Mouse (Mus musculus): ENCODE results near the gene Tmprss6. TPM values are rescaled to one million over a fixed set of nuclear protein-coding genes. Genes with fewer than 3 reads are reported as not detected.

The Tmprss6 gene
- polyA plus RNA-seq, 1 experiment, result not detected

DNA sequence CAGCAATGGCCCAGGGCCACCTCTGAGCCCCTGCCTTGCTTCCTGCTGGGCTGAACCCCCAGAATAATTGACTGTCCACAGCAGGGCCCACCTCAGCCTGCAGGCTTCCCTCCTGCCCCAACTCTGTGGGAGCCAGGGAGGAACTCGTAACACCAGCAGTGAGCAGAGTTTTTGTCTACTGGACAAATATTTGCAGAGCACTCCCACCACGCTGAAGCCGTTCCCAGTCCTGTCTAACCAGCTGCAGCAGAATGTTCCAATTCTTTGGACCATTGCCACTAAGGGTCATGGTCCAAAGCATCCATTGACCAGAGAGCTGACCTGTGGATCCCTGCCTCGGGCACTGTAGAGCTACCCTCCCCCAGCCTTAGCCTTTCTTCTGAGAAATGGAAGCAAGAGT lies 51.5 kb downstream of the Tmprss6 start:
- TF ChIP-seq GATA1 (IDR thresholded peaks at IDR 0.05; ENCODE audit: low read length), result no peak

DNA sequence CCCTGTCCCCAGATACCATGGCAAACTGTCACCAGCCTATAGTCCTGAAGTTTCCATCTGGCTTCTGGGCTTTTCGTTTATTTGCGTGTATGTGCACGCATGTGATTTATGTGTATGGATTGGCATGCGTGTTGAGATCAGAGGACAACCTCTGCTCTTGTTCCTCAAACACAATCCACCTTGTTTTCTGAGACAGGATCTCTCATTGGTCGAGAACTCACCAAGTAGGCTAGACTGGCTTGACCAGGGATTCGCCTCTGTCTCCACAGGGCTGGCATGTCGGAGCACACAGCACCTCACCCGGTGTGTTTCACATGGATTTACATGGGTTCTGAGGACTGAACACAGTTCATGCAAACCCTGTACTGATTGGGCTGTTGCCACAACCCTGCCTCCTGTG lies 54.3 kb downstream of the Tmprss6 start:
- no peak for TF ChIP-seq GATA1 (IDR thresholded peaks at IDR 0.05; ENCODE audit: low read length)

DNA sequence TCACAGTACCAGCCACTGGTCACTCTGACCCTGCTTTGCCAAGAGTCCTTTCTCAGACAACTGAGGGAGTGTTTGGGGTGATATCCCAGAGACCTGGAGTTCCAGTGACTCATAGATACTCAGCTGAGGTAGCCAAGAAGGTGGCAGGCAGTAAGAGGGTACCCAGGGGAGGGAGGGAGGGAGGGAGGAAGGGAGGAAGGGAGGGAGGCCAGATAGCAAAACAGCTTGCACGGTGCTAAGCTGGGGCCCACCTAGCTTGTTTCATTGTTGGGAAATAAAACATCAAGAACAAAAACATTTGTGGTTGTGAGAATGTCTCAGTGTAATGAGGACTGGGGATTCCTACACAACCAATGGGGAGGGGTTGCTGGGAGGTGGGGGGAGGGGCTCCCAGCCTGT lies 54.7 kb downstream of the Tmprss6 start:
- TF ChIP-seq GATA1 (IDR thresholded peaks at IDR 0.05; ENCODE audit: low read length), result no peak

DNA sequence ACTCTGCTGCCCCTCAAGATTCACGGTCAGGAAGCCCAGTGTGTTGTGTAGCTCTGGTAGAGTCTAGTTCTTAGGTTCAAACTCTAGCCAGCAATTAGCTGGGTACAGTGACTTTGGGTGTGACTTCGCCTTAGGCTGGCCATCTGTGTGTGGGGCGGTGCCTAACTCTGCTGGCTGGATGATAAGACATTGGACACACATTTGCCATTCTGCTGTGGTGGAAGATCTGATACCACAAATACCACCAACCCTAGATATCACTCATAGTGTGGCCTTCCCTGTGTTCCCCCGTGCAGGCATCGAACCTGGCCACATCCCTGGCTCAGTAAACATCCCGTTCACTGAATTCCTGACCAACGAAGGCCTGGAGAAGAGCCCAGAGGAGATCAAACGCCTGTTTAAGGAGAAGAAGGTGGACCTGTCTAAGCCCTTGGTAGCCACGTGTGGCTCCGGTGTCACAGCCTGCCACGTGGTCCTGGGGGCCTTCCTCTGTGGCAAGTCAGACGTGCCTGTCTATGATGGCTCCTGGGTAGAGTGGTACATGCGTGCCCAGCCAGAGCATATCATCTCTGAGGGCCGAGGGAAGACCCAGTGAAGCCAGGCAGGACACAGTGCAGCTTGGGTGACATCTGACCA lies 55.2 kb downstream of the Tmprss6 start:
- peak; percentile 99 for TF ChIP-seq GATA1 (IDR thresholded peaks at IDR 0.05; ENCODE audit: low read length)

DNA sequence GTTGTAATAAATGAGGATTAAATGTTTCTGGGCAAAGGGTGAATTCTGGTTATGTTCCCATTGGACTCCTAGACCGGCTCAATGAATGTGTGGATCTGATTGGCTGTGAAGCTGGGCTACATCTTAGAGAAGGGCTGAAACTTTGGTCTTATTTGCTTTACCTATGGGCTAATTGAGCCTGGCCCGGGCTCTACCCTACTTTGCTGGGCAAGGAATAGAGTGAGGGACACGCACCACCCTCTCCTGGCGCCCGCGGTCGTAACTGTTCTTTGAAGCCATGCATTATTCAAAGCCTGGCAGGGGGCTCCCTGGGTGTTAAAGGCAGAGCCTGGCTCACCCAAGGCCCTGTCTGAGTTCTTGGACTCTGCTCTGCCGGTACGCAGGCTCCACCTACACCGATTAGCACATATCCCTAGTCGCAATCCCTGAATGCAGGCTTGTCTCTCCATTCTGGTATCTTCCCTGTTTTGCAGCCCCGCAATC lies 58.8 kb downstream of the Tmprss6 start:
- no peak for TF ChIP-seq GATA1 (IDR thresholded peaks at IDR 0.05; ENCODE audit: low read length)

DNA sequence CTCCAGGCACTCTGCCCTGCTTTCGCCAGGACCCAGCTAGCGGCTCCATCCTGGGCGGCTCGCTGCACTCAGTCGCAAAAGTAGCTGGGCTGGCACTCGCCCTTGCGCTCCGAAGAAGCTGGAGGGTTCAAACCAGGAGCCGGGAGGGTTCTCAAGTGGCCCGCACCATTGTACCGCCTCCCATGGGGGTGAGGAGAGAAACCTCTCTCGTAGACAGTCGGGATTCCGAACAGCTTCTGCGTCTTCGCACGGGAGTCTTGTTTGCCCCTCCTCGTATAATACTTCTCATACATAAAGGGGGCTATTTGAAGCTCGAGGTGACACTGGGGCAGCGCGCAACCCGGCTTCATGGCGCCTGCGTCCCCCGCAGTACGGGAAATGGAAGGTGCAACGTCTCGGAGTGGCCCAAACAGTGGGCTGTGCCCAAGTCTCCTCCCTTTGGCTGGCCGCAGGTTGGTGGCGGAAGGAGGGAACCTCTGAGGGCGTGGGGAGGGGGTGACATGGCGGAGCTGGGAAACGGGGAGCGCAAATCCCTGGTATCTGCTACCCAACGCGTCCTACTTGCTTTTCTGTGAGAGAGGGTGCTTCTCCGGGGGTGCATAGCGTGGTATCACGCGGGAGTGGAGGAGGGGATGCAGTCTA lies 62.0 kb downstream of the Tmprss6 start, which contains the start of gene Mpst:
Mpst (plus strand) TSS at position 124 of the 642 bp plus-strand sequence.
- no peak for TF ChIP-seq GATA1 (IDR thresholded peaks at IDR 0.05; ENCODE audit: low read length)

DNA sequence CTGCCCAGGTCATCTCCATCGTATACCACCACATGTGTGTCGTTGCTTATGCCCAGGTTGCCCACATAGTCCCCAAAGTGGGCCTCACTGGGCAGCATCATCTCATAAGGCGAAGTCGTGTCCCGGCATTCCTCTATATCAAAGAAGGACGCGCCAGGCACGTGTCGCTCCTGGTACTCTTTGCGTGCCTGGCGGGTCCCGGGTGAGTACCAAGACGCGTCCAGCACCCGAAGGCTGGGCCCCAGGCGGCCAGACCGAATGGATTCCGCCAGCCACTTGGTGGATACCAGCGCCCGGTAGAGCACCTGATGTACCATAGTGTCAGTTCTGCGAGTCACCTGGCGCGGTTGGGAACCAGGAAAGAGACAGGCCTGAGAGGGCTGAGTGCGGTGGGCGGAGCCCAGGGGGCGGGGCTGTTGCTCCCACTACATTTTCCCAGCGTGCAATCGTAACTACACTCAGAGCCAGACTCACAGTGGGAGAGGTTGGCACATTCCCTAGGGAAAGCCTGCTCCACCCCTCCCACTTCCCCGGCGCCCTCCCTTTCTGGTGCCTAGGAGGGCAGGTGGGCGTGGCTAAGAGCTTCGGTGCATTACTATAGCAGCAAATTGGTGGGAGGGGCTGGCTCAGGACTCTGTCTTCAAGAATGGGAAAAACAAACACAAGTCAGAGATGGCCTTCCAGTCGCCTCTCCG lies 62.8 kb downstream of the Tmprss6 start, which contains the start of gene Tst:
Tst (minus strand) TSS at position 391 of the 695 bp plus-strand sequence.
- no peak for TF ChIP-seq GATA1 (IDR thresholded peaks at IDR 0.05; ENCODE audit: low read length)

DNA sequence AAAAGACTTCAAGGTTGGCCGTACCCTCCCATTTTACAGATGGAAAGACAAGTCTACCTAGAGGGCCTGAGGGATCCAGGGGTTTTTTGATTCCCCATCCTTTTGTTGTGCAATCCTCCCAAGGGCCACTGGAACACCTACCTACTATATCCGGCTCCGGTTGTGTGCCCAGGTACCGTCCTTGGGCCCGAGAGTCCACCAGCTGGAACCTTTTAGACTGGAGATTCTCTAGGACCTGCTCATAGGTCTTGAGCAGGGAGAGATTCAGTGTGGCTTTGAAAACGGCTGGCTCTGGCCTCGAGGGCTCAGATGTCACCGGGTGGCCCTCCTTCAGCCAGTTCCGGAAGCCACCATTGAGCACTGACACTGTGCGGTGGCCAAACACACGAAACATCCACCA lies 63.3 kb downstream of the Tmprss6 start:
- TF ChIP-seq GATA1 (IDR thresholded peaks at IDR 0.05; ENCODE audit: low read length), result no peak

DNA sequence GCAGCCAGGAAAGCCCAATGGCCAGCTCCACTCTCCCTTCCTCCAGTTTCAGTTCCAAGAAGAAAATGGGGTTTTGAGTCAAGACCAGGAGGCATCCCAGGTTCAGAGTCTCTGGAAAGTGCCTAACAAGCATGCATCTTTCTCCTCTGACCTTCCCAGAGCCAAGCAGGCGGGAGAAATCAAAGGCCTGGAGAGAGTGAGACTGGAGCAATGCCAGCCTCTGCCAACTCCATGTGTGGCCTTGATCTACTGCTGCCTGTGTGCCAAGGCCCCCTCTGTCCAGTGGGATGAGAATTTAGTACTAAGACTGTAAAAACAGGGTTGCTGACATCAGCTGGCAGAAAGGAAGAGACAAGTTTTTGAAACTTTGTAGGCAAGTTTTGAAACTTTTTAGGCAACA lies 64.5 kb downstream of the Tmprss6 start:
- no peak for TF ChIP-seq GATA1 (IDR thresholded peaks at IDR 0.05; ENCODE audit: low read length)

DNA sequence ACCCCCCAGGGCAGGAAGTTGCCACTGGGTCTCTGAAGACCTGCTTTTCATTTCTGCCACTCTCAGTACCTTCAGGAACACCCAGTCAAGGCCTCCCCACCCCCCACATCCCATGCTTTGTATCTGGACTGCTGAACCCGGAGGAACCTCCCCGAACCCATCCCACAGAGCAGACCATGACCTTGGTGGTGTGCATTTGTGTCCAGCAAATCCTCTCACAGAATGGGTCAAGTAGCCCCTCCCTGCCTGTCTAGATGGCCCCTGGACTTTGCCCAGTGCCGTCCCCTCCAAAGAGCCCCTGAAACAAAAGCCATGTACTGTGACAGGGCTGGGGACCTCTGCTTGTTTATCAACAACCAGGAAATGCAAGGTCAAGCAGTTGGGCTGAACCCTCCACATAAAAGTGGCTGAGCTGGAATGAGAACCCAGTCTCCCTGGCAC lies 65.1 kb downstream of the Tmprss6 start:
- TF ChIP-seq GATA1 (IDR thresholded peaks at IDR 0.05; ENCODE audit: low read length), result no peak

DNA sequence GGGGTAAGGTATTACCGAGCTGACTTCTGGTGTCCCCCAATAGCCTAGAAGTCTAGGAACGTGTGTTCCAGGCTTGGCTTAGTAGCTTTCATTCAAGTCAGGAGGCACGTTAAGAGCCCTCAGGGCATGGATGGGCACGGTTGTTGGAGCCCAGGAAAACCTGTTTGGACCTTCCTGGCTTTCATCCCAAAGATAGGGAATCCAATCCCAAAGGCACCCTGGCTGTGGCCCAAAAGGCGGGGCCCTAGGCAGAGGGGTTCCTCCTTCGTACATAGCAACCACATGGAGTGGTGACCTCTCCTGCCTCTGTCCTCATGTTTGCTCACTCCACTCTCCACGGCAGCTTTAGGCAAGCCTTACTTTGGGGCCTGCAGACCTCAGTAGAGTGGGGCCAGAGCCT lies 66.0 kb downstream of the Tmprss6 start:
- no peak for TF ChIP-seq GATA1 (IDR thresholded peaks at IDR 0.05; ENCODE audit: low read length)

DNA sequence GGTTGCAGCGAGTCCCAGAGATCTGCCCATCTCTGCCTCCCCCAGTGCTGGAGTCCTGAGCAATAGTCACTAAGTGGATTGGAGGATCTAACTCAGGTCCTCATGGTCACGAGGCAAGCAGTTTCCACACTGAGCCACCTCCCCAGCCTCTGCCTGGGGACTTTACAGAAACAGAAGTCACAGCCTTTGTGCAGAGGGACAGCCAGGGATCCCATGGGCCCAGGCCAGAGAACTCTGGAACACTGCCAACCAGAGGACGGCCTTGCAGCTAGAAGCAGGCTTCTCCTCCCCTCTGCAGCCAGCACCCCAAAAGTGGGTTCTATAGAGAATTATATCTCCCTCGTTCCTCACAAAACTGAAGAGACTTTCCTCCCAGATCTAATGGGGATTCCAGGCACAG lies 66.5 kb downstream of the Tmprss6 start:
- TF ChIP-seq GATA1 (IDR thresholded peaks at IDR 0.05; ENCODE audit: low read length), result no peak

DNA sequence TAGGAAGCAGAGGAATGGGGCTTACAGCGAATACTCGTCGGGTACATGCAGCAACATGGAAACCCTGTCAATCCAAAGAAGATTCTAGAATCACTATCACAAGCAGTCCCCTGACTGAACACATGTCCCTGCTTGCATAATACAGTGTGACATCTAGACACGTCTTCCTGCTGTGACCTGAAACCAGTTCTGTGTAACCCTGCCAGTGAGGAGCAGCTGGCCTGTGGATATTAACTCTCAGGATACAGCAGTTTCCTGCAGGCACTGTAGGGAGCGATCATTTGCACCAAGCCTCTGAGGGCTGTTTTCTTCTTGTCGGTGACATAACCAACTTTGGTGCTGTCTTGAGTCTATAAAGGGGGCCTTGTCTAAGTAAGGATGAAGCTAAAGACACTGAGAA lies 67.1 kb downstream of the Tmprss6 start:
- no peak for TF ChIP-seq GATA1 (IDR thresholded peaks at IDR 0.05; ENCODE audit: low read length)

DNA sequence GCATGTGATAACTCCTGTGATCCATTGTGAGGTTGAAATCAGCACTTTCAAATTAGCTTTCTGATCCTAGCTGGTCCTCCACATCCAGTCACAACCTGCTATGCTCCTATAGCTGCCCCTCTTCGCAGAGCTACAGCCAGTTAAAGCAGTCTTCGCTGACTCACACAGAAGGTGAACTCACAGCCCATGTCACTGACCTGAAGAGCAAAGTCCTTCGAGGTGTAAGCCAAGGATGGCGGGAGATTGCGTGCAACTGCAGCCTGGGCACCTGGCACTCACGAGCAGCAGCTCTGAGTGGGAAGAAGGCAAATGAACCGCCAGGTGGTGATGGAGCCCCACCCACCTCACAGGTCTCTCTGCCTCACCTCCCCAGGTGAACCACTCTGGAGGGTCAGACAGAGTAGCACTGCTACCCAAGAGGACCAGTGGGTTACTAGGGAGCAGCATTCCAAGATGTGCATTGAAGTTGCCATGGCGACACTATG lies 72.9 kb downstream of the Tmprss6 start, which contains the start of gene Tex33:
Tex33 (minus strand) TSS at position 435 of the 485 bp plus-strand sequence.
- no peak for TF ChIP-seq GATA1 (IDR thresholded peaks at IDR 0.05; ENCODE audit: low read length)

DNA sequence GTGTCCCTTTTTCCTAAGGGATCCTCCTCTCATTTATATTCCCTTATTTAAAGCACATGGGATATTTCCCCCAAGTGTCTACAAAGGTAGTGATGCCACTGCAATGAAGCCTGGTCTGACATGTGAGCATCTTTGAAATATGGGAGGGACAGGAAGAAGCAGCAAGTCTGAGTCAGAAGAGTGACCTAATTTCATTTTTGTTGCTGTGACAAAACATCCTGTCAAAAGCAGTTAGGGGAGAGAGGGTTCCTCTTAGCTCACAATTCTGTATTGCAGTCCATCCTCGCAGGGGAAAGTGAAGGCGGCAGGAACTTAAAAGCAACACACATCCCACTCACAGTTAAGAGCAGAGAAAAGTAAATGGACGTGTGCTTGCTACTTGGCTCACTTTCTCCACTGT lies 77.6 kb downstream of the Tmprss6 start:
- no peak for TF ChIP-seq GATA1 (IDR thresholded peaks at IDR 0.05; ENCODE audit: low read length)

Other genes with a start within 250 kb of the Tmprss6 start
- 0.10 and 1.4 TPM in 2 replicates for gene Ncf4, start 223.8 kb downstream of the Tmprss6 start, polyA plus RNA-seq (2012)
- gene Csf2rb2, start 162.9 kb downstream of the Tmprss6 start, polyA plus RNA-seq (2012), result 1.8 and 2.3 TPM in 2 replicates
- gene Csf2rb, start 142.9 kb downstream of the Tmprss6 start, polyA plus RNA-seq (2012), result 14.2 and 25.8 TPM in 2 replicates
- gene Tex33, start 72.7 kb downstream of the Tmprss6 start, polyA plus RNA-seq (2012), result not detected in 2 replicates
- 4.8 and 4.9 TPM in 2 replicates for gene Tst, start 62.7 kb downstream of the Tmprss6 start, polyA plus RNA-seq (2012)
- gene Mpst, start 62.2 kb downstream of the Tmprss6 start, polyA plus RNA-seq (2012), result 123 and 135 TPM in 2 replicates
- gene Kctd17, start 40.1 kb downstream of the Tmprss6 start, polyA plus RNA-seq (2012), result not detected in 2 replicates
- not detected in 2 replicates for gene Il2rb, start 26.6 kb upstream of the Tmprss6 start, polyA plus RNA-seq (2012)
- gene C1qtnf6, start 62.8 kb upstream of the Tmprss6 start, polyA plus RNA-seq (2012), result 0.03 and 0.04 TPM in 2 replicates
- not detected in 2 replicates for gene Sstr3, start 76.1 kb upstream of the Tmprss6 start, polyA plus RNA-seq (2012)
- gene Rac2, start 104.1 kb upstream of the Tmprss6 start, polyA plus RNA-seq (2012), result 435 and 659 TPM in 2 replicates
- 0.37 and 0.53 TPM in 2 replicates for gene Cyth4, start 128.4 kb upstream of the Tmprss6 start, polyA plus RNA-seq (2012)